Mouse (Mus musculus): ENCODE measurements around the gene Pak4.

GRCm38 (mm10) chr7:28562951-28563350, 35.0 kb downstream of the Pak4 start:
- no peak for TF ChIP-seq CTCF (IDR thresholded peaks at IDR 0.05; ENCODE audit: control insufficient read depth, insufficient read depth, low read length)
- no peak for TF ChIP-seq POLR2A (IDR thresholded peaks at IDR 0.05; ENCODE audit: borderline replicate concordance, control insufficient read depth, low read depth, low read length)

All from bone marrow, adult 2 months (tissue).